Mouse (Mus musculus) MEL-GATA-1-ER (cell line): ENCODE results near the gene Tmprss4.

ENCODE experiments used
- DNase-seq: peaks from one replicate; pipeline ENCODE4 v3.0.0-alpha.2; 2012; ENCODE audit warnings: low read depth; ENCODE audit errors: extremely low read depth

Tmprss4 gene

DNA sequence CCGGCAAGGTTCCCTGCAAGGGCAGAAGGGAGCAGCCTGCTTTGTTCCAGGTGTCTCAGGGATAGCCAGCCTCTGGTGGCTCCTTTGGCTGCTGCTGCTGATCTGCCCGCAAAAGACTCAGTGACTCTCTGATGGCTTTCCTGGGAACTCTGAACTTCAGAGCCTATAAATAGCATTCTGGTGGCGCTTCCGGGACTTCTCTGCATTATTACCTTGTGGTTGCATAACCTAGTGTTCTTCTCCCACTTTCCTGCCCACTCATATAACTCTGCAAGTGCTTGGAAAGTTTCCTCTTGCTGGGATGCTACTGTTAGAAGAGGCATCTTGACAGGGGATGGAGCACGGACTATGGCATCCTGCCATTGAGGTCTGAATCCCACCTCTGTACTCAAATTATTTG, 6.3 kb downstream of the Tmprss4 start:
- no peak for DNase-seq

DNA sequence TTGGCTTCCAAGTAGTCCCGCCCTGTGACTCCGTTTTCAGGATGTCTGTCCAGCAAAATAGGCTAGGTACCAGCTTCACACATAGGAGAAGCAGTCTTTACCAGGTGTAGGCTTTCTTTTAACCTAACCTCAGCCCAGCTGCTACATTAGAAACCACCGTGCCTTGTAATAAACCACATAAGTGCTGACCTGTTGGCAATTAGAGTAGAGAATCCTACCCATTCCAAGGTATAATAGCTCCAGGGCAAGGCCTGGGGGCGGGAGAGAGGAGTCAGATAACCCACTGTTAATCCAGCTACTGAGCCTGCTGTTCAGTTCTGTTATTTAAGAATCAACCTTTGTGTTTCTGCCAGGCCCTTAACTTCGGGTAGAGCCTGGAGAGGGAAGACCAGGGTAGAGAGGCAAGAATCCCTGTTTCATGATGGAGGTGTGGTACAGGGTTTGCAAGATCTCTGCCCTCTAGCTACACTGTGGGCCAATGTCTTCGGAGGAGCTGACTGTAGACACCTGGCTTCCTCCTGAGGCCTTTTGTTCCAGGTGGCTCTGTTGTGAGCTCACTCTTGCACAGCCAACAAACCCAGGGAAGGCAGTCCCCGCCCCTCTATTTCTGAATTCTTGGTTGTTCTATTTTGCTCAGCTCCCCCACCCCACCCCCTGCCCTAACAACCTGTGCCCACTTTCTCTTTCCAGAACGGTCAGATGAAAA, 7.6 kb downstream of the Tmprss4 start:
- DNase-seq = no peak

DNA sequence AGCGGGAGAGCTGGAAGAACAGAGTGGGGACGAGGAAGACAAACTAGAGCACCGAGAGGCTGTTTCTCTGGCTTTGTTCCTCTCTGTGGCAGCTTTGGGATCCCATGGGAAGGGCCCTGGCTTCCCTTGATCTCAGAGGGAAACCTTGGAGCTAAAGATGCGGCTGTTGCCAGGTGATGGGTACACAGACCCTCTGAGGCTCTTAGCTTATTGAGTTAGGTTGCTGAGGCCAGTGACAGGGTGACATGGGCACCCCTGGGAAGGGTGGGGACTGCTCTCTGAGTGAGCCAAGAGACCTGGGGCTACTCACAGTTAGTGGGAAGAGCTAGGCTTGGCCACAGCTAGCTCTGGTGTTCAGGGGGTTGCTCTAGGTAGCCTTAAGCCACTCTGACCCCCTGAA, 8.4 kb downstream of the Tmprss4 start:
- no peak for DNase-seq

DNA sequence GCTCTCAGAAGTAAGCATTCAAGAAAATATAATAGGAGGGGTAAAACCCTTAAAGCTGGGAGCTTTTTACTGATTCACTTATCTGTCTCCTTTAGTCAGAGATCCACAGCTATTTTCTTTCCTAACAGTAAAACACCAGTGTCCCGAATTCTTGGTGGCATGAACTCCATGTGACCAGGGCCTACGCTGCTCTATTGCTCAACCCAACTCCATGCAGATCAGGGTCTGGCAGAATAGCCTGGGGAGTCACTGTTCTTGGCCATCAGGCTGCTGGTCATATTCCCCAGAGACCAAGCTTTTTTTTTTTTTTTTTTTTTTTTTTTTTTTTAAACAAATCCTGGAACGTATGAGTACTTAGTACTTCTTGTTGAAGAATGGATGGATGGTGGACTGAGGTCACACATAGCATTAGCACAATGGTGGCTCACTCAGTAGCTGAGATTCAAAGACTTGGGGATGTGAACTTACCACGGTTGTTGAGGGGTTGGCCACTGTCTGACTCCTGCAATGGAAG, 14.2 kb downstream of the Tmprss4 start:
- no peak for DNase-seq

DNA sequence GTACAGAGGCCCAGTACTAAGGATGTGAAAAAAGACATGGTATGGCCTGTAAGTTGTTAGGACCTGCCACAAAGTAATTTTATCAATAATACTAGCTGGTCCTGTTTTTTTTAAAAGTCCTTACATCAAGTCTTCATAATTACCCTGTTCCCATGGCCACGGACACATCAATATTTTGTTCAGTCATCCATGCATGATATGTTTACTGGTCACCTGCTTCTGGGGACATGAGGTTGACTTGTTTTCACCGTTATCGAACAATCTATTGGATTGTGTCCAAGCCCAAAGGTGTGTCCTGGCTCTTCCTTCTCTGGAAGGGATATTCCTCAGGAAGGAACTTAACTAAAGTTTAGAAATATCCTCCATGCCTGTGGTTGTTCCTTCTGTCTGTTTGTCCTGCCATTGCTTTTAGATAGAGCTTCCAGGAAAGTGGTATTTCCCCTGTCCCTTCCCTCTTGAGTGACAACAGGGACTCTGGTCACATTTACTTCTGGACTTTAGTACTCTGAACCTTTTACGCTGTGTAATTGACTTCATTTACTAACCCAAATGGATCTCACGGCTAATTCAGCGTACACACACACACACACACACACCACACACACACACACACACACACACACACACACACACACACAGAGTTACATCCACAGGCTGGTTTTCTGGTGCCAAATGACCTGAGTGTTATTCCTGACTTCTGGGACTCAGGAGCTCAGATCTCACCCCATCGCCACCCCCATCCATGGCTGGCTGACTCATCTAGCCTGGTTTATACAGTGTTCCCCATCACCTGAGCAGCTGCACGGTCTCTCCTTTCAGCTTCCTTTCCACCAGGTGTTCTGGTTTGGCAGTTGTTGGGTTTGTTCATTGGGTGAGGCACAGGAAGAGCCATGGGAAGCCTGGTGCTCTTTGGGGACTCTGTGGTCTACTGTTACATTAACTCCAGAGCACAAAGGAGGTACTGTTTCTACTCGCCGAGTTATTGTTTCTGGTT, 15.0 kb downstream of the Tmprss4 start:
- no peak for DNase-seq

DNA sequence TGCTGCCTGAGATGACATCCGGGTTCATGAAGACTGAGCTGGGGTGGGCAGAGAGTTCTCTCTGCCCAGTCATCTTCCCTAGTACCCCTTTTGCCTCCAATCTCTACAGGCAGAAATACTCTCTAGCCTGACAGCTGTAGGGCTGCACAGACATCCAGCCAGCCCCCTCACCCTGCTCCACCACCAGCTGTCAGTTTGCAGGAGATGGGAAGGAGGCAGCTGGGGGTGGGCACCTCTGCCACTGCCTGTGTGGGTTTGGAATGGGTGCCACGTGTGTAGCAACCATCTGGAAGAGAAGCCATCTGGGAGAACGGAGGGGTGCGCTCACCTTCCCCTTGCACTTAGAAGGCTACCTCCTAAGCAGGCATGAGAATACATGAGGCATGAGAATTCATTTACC, 18.6 kb downstream of the Tmprss4 start:
- DNase-seq = no peak

GRCm38 (mm10) chr9:45183266-45183665, 20.6 kb downstream of the Tmprss4 start:
- no peak for DNase-seq

GRCm38 (mm10) chr9:45182521-45182920, 21.4 kb downstream of the Tmprss4 start:
- DNase-seq = no peak

- no peak for DNase-seq
These were observed 22.1 kb downstream of the Tmprss4 start, which contains the start of gene BC049352 for GRCm38 (mm10) chr9:45181770-45182169. Gene BC049352 (plus strand): TSS chr9:45182007.

GRCm38 (mm10) chr9:45179282-45179681, 24.6 kb downstream of the Tmprss4 start:
- no peak for DNase-seq

DNA sequence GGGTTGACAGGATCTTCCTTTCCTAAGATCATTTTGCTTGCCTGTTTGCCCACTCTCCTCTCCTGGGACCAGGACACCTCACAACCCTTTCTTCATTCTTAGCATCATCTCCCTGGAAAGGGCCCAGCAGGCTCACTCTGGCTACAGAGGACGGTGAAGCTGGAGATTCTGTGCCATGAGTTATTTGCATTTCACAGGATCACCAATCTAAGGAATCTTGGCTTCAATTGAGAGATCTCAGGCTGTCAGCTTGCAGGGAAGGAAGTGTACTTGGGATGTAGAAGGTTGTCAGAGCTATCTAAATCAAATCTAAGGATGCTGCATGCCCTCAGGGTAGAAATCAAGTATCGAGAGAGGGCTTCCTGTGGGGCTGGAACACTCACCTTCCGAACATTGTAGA, 30.4 kb downstream of the Tmprss4 start:
- DNase-seq = no peak

DNA sequence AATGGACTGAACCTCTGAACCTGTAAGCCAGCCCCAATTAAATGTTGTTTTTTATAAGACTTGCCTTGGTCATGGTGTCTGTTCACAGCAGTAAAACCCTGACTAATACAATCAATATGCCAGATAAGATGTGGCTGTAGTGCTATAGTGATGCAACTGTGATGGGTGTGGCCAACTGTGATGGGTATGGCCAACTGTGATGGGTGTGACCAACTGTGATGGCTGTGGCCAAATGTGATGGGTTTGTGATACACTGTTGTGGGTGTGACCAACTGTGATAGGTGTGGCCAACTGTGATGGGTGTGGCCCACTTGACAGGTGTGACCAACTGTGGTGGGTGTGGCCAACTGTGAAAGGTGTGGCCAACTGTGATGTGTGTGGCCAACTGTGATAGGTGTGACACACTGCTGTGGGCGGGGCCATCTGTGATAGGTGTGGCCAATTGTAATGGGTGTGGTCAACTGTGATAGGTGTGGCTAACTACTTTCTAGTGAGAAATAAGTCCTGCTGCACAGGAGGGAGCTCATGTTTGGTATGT, 32.8 kb downstream of the Tmprss4 start:
- no peak for DNase-seq

DNA sequence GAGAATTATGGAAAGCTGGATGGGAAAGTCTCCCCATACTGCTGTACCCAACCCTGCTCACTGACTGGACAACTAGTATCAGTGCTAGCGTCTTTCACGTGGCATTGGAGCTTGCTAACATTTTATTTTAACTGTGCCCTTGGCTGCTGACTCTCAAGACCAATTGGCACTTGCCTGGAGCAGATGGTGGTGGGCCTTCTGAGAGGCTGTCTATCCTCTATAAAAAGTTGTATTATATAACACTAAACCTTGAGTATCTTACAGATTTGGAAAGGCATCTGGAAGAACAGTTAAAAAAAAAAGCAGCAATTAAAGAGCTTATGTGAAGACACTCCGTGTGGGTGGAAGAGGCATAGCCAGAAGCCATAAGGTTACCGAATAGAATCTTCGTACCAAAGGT, 33.7 kb downstream of the Tmprss4 start:
- no peak for DNase-seq

DNA sequence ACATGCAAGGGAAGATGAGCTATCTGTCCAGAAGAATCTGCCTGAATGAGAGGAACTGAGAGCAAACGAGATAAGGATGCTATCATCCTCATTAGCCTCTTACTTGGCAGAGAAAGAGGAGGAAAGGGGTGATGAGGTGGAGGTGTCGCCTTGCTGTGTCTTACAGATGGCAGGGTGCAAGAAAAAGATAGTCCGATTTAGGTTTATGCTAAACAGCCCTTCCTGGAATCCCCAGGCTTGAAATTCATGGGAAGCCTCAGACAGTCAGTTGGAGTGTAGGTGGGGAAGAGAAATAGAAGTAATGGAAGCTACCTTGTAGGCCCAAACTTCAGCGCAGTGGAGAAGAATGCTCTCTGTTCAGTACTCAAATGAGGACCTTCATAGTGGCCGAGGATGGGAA, 36.0 kb downstream of the Tmprss4 start:
- DNase-seq = no peak

- DNase-seq = no peak
These were observed 50.5 kb downstream of the Tmprss4 start for GRCm38 (mm10) chr9:45153361-45153760.

- no peak for DNase-seq
These were observed 53.0 kb downstream of the Tmprss4 start for GRCm38 (mm10) chr9:45150933-45151332.

DNA sequence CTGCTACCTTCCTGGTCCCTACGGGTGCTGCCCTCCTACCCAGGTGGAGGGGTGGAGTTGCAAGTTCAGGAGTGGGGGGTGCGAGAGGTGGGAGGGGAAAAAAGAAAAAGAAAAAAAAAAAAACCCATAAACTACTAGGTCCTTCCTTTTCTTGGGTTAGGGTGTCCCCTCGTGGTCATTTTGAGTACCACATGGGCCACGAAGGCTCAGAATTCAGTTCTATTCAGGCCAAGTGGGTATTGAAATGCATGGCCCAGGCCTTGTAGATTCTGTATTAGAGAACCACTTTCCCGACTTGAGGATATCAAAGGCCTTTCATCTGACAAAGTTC, 57.7 kb downstream of the Tmprss4 start:
- DNase-seq = no peak

DNA sequence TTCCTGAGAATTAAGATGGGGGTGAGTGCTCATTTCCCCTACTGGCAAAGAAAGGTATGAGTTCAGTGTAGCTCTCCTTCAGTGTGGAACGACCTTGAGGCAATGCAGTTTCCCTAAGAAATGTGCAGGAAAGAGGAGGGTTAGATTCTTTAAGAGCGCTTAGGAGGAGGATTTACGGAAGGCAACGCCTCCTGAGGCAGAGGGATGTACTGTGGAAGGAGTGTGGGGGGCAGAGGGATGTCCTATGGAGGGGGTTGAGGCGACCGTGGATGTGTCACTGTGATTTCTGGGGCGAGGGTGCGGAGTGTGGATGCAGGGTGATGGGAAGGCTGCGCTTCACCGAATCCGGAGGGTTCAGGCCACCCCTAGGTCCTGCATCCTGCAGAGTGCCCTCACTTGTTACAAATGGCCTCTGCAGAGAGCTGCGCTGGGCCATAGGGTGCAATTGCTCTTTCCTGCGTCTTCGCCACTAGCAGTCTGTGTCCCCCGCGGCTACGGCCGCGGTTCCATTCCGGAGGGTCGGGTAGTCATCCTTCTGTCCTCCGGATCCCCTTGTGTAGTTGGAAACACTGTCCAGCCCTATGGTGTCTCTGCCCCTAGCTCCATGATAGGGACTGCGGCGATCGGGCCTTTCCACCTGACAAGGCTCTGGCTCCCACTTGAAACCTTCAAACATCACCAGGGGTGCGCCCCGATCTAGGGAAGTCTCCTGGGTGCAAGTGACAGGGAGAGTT, 58.2 kb downstream of the Tmprss4 start:
- DNase-seq = no peak

- no peak for DNase-seq
These were observed 61.2 kb downstream of the Tmprss4 start for GRCm38 (mm10) chr9:45142686-45143085.

- no peak for DNase-seq
These were observed 62.9 kb downstream of the Tmprss4 start for GRCm38 (mm10) chr9:45140945-45141344.

DNA sequence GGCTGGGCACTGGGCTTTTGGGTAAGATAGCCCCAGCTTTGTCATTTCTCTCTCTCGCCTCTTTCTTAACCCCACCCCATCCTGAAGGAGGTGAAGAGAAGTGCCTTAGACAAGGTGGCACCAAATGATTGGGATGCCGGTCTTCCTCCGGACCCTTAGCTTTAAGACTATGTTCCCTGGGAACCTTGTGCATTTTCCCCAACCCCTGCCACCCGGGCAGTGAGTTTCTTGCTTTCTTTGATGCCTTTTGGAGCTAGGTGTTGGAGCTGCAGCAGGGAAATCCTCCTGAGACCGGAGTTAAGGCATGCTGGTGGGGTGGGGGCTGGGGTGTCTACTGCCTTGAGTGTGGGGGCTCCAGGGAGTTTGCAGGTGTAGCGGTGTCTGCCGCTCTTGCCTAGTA, 64.8 kb downstream of the Tmprss4 start:
- no peak for DNase-seq
